Mouse (Mus musculus): ENCODE measurements around the gene Vmn2r56.

DNA sequence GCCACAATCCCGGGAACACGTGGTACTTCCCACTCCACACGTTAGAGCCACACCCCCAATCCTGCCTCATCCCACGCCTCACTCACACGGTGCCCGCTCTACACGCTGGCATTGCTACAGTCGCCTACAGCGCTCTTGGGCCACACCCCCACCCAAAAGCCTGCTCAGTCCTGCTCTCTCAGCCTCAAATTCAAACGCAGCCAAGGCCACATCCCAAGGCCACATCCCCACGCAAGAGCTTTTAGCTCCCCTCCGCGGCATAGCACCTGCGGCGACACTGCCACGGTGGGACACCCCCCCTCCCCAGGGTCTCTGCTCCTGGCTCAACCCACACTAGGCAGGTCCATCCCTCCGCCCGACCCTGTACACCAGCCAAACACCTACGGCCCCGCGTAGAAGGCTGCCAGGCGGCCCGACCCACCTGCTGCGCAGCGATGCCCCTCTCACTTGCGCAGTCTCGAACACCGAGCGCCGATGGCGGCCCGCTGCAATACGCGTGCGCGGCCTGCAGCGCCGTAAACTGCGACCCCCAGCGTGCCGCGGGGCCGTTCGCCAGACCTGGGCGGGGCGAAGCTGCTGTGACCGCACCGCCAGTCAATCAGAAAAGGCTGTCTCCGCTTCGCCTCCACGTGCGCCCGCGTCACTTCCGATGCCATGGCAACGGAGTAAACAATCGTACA is 45.5 kb upstream of the Vmn2r56 start:
- TF ChIP-seq MEF2A (IDR thresholded peaks at IDR 0.05; ENCODE audit: extremely low read depth, insufficient replicate concordance, low read depth, low read length, poor library complexity, severe bottlenecking) (no peak), POLR2AphosphoS2 (IDR thresholded peaks at IDR 0.05; ENCODE audit: low read length) (no peak), POLR2A (IDR thresholded peaks at IDR 0.05; ENCODE audit: control insufficient read depth in 1 of 2, insufficient read depth in 1 of 2, low read depth in 1 of 2, low read length in 2 of 2, poor library complexity in 1 of 2) (no peak), NRF1 (IDR thresholded peaks at IDR 0.05; ENCODE audit: insufficient read depth, low read depth, low read length, poor library complexity, severe bottlenecking) (no peak), MYB (IDR thresholded peaks at IDR 0.05; ENCODE audit: low read depth, low read length) (no peak), CTCF (IDR thresholded peaks at IDR 0.05 in 2 of 3, conservative IDR thresholded peaks at IDR 0.05 in 1 of 3; ENCODE audit: control insufficient read depth in 1 of 3, insufficient read depth in 1 of 3, low read depth in 2 of 3, low read length in 3 of 3, poor library complexity in 1 of 3, severe bottlenecking in 1 of 3) (no peak), JUND (IDR thresholded peaks at IDR 0.05; ENCODE audit: low read depth, low read length) (no peak), RAD21 (IDR thresholded peaks at IDR 0.05; ENCODE audit: low read depth, low read length) (no peak), EP300 (IDR thresholded peaks at IDR 0.05; ENCODE audit: low read depth in 1 of 2, low read length in 2 of 2) (no peak), ETS1 (IDR thresholded peaks at IDR 0.05; ENCODE audit: low read depth, low read length) (no peak), BHLHE40 (IDR thresholded peaks at IDR 0.05; ENCODE audit: borderline replicate concordance, low read depth, low read length) (no peak), E2F4 (IDR thresholded peaks at IDR 0.05; ENCODE audit: borderline replicate concordance, low read depth, low read length) (no peak)
